Mouse (Mus musculus) spleen, adult 2 months (tissue): ENCODE measurements around the gene Ebf3.

Experiments used
- CTCF ChIP-seq: fragments of 200-500 bp; IDR thresholded peaks from 2 replicates; pipeline ENCODE4 v1.5.1; 2011; ENCODE audit warnings: mild to moderate bottlenecking, inconsistent platforms; ENCODE audit not compliant: insufficient read depth, insufficient read length, insufficient replicate concordance; ENCODE audit errors: extremely low read depth
- POLR2A ChIP-seq: fragments of 200-500 bp; IDR thresholded peaks from 2 replicates; pipeline ENCODE4 v1.6.1; 2011; ENCODE audit warnings: low read depth, low read length, inconsistent platforms

DNA sequence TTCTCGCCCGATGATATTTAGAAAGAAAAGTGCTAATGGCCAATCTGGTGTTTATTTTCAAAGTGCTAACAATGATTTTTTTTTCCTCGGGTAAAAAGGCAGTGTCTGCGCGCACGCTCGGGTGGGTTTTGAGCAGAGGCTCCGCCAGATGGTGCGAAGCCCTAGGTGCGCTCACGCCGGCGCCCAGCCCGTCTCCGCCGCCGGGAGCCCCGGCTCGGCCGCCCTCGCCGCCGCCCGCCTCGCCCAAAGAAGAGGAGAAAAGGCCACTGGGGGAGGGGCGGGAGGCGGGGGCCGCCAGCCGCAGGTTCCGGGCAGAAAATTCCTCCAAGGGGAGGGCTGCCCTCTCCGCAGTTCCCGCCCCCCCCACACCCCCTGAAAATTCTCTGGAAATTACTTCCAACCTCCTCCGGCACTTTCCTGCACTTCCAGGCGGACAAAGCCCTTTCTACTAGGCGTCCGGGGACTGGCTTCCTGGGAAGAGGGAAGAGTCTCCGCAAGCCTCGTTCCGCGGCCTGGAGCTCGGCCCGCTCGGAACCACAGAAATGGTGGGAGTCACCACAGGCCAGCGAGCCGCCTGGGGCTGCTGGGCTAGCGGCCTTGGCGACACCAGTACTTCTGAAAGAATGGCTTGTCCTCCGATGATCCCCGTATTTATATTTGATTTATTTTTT, 4.0 kb downstream of the Ebf3 start:
- TF ChIP-seq POLR2A (no peak), CTCF (no peak)
